17 mouse cellular contexts compared by ENCODE assay signal in the genomic region with DNA sequence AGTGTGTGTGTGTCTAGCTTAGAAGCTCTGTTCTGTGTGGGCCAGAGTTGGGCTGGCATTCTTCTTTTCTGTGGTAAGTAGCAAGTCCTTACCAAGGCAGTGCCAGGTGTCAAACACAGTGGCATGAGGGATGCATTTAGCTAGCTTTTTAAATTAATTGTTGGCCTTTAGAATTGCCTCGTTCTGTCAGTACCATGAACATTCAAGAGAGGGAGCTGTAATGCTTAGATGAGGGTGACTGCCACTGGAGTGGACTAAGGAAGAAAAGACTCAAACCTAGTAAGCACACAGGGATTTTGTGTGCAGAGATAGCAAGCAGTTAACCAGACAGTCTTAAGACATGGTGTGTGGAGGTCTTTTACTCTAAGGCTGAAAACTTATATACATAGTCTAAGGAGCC. TPM values are rescaled to one million over a fixed set of nuclear protein-coding genes. Genes with fewer than 3 reads are reported as not detected.
A peak's percentile ranks its signal among the peaks of the same experiment; 100 is the strongest.
DNase-seq lines count a peak whose midpoint lies in the region; ATAC-seq and TF ChIP-seq lines count a peak whose summit lies in the region.
"Had no signal": no experiment of that assay in that cellular context is flagged by ENCODE, and none has a peak within 500 bp of the region (broad histone marks: within the 10 kb centered on the region; RNA-seq: fewer than 3 reads in every experiment).

No protein-coding gene starts in this region.

- no peak for TF ChIP-seq EP300 in stomach, postnatal 0 days (optimal IDR thresholded peaks at IDR 0.05)

- H3K4me1 ChIP-seq in intestine, postnatal 0 days (replicated peaks; ENCODE audit: control insufficient read depth, insufficient read depth, low read length) = no peaks in the 10 kb centered on the region; the same call in 1 of the 2 replicates
- peaks cover 16% of the 10 kb centered on the region for H3K4me1 ChIP-seq in intestine, embryonic 16.5 days (ENCODE audit: control insufficient read depth, insufficient read depth, low read length)
- H3K4me1 ChIP-seq in midbrain, embryonic 13.5 days (replicated peaks) = peaks cover 64% of the 10 kb centered on the region
- peaks cover 3% of the 10 kb centered on the region; the same call in 1 of the 2 replicates for H3K4me1 ChIP-seq in midbrain, embryonic 11.5 days (ENCODE audit: control insufficient read depth, insufficient read depth, low read length)
- no peaks in the 10 kb centered on the region for H3K4me1 ChIP-seq in stomach, postnatal 0 days (replicated peaks; ENCODE audit: control insufficient read depth, insufficient read depth)

- peak; percentile 26 for DNase-seq in CD4-positive, CD25-positive, alpha-beta regulatory T cell, adult 2 months (ENCODE audit: low read depth, low spot score)
- DNase-seq in midbrain, embryonic 11.5 days (ENCODE audit: low spot score, missing footprints) = no peak
- no peak for DNase-seq in stomach, postnatal 0 days (ENCODE audit: low spot score)
- no peak for DNase-seq in Muller cell, postnatal 12 days (ENCODE audit: inconsistent ontology term)
- DNase-seq: forebrain, postnatal 0 days; right cerebral cortex, adult 18-20 months; spleen, adult 18-20 months; thymus, postnatal 25 days had no signal

- WGBS in intestine, postnatal 0 days = 71% methylated on average over 1 of the region's 1 CpGs
- WGBS in intestine, embryonic 16.5 days = 62% methylated on average over 1 of the region's 1 CpGs
- WGBS in midbrain, embryonic 13.5 days = 70% methylated on average over 1 of the region's 1 CpGs
- 75% methylated on average over 1 of the region's 1 CpGs for WGBS in midbrain, embryonic 11.5 days
- 63% methylated on average over 1 of the region's 1 CpGs for WGBS in stomach, postnatal 0 days

- no peak for ATAC-seq in CD4-positive, CD25-positive, alpha-beta regulatory T cell, adult 4 months
- no peak for ATAC-seq in intestine, postnatal 0 days
- no peak for ATAC-seq in intestine, embryonic 16.5 days
- no peak for ATAC-seq in midbrain, embryonic 13.5 days
- ATAC-seq in midbrain, embryonic 11.5 days (ENCODE audit: low FRiP score) = no peak
- no peak for ATAC-seq in stomach, postnatal 0 days (ENCODE audit: low FRiP score, low TSS enrichment)
- ATAC-seq: activated CD4-positive, CD25-positive, alpha-beta regulatory T cell, adult 4 months; forebrain, postnatal 0 days had no signal

- 0 out of 2 replicates have a peak, but pooled peaks cover 5% of the 10 kb centered on the region for H3K36me3 ChIP-seq in intestine, postnatal 0 days (ENCODE audit: control insufficient read depth, insufficient read depth)
- no peaks in the 10 kb centered on the region for H3K36me3 ChIP-seq in intestine, embryonic 16.5 days (ENCODE audit: control insufficient read depth, insufficient read depth, low read length)
- H3K36me3 ChIP-seq in midbrain, embryonic 13.5 days = peaks cover 14% of the 10 kb centered on the region
- no peaks in the 10 kb centered on the region for H3K36me3 ChIP-seq in midbrain, embryonic 11.5 days (ENCODE audit: control insufficient read depth, insufficient read depth, low read length)
- H3K36me3 ChIP-seq in stomach, postnatal 0 days (ENCODE audit: control insufficient read depth, insufficient read depth, low read length) = peaks cover 3% of the 10 kb centered on the region; the same call in 1 of the 2 replicates

- TF ChIP-seq CTCF in intestine, postnatal 0 days (IDR thresholded peaks at IDR 0.05; ENCODE audit: low read depth) = peak; percentile 58
- peak; percentile 59 for TF ChIP-seq CTCF in stomach, postnatal 0 days (IDR thresholded peaks at IDR 0.05; ENCODE audit: low read depth)

- H3K9ac ChIP-seq in intestine, postnatal 0 days (ENCODE audit: low read depth, low read length) = no peak overlapping the region
- no peak overlapping the region for H3K9ac ChIP-seq in intestine, embryonic 16.5 days (ENCODE audit: low read depth, low read length)
- 0 out of 2 replicates have a peak overlapping the region, but pooled peaks have one; percentile 16 for H3K9ac ChIP-seq in midbrain, embryonic 13.5 days (replicated peaks)
- no peak overlapping the region for H3K9ac ChIP-seq in midbrain, embryonic 11.5 days (ENCODE audit: low read length)
- H3K9ac ChIP-seq in stomach, postnatal 0 days (ENCODE audit: low read length) = no peak overlapping the region
- H3K9ac ChIP-seq: forebrain, postnatal 0 days; hindbrain, embryonic 13.5 days; limb, embryonic 12.5 days had no signal

- no peaks in the 10 kb centered on the region for H3K9me3 ChIP-seq in intestine, postnatal 0 days (ENCODE audit: control insufficient read depth)
- no peaks in the 10 kb centered on the region for H3K9me3 ChIP-seq in intestine, embryonic 16.5 days (ENCODE audit: control insufficient read depth, low read length)
- H3K9me3 ChIP-seq in midbrain, embryonic 13.5 days = no peaks in the 10 kb centered on the region
- no peaks in the 10 kb centered on the region for H3K9me3 ChIP-seq in midbrain, embryonic 11.5 days (ENCODE audit: control insufficient read depth, low read length)
- no peaks in the 10 kb centered on the region for H3K9me3 ChIP-seq in stomach, postnatal 0 days (ENCODE audit: control insufficient read depth, low read length)
- H3K9me3 ChIP-seq: embryonic facial prominence, embryonic 10.5 days; hindbrain, embryonic 13.5 days; limb, embryonic 12.5 days had no signal

- H3K27ac ChIP-seq in intestine, postnatal 0 days (ENCODE audit: low read depth, low read length) = no peak overlapping the region
- no peak overlapping the region for H3K27ac ChIP-seq in intestine, embryonic 16.5 days (ENCODE audit: low read length)
- no peak overlapping the region for H3K27ac ChIP-seq in midbrain, embryonic 13.5 days
- no peak overlapping the region for H3K27ac ChIP-seq in midbrain, embryonic 11.5 days (ENCODE audit: low read depth, low read length)
- no peak overlapping the region for H3K27ac ChIP-seq in stomach, postnatal 0 days (replicated peaks)
- H3K27ac ChIP-seq: embryonic facial prominence, embryonic 10.5 days; hindbrain, embryonic 13.5 days; limb, embryonic 12.5 days had no signal

- H3K4me2 ChIP-seq in intestine, postnatal 0 days (replicated peaks; ENCODE audit: low read depth) = no peak overlapping the region
- no peak overlapping the region for H3K4me2 ChIP-seq in intestine, embryonic 16.5 days (ENCODE audit: low read depth, low read length)
- no peak overlapping the region for H3K4me2 ChIP-seq in midbrain, embryonic 13.5 days (replicated peaks)
- H3K4me2 ChIP-seq in midbrain, embryonic 11.5 days = no peak overlapping the region
- H3K4me2 ChIP-seq in stomach, postnatal 0 days (replicated peaks; ENCODE audit: low read depth) = no peak overlapping the region
- H3K4me2 ChIP-seq: hindbrain, embryonic 13.5 days; limb, embryonic 12.5 days had no signal

- H3K27me3 ChIP-seq in intestine, postnatal 0 days (replicated peaks; ENCODE audit: control insufficient read depth, insufficient read depth, low read length) = no peaks in the 10 kb centered on the region
- H3K27me3 ChIP-seq in intestine, embryonic 16.5 days (replicated peaks; ENCODE audit: control insufficient read depth, insufficient read depth, low read length) = no peaks in the 10 kb centered on the region
- H3K27me3 ChIP-seq in midbrain, embryonic 13.5 days = no peaks in the 10 kb centered on the region
- H3K27me3 ChIP-seq in midbrain, embryonic 11.5 days (ENCODE audit: control insufficient read depth, insufficient read depth, low read length) = no peaks in the 10 kb centered on the region
- H3K27me3 ChIP-seq in stomach, postnatal 0 days (ENCODE audit: control insufficient read depth, insufficient read depth, low read length) = no peaks in the 10 kb centered on the region
- H3K27me3 ChIP-seq: hindbrain, embryonic 13.5 days; limb, embryonic 12.5 days had no signal

- no peak overlapping the region for H3K4me3 ChIP-seq in intestine, postnatal 0 days (ENCODE audit: low read depth, low read length)
- no peak overlapping the region for H3K4me3 ChIP-seq in intestine, embryonic 16.5 days (ENCODE audit: low read length)
- no peak overlapping the region for H3K4me3 ChIP-seq in midbrain, embryonic 13.5 days (replicated peaks)
- no peak overlapping the region for H3K4me3 ChIP-seq in midbrain, embryonic 11.5 days (ENCODE audit: low read depth, low read length)
- no peak overlapping the region for H3K4me3 ChIP-seq in stomach, postnatal 0 days (ENCODE audit: low read depth, low read length)
- H3K4me3 ChIP-seq: embryonic facial prominence, embryonic 10.5 days; erythroblast, embryonic 14.5 days; hindbrain, embryonic 13.5 days; limb, embryonic 12.5 days had no signal

RNA-seq across cellular contexts. Expression of a gene that starts 3.6 kb away (rescaled TPM):
- polyA plus RNA-seq in CD4-positive, CD25-positive, alpha-beta regulatory T cell, adult 4 months (2017; shearing (Covaris generic)) = 100 to 1,000 TPM in 1 of 2 experiments, 10 to 100 TPM in 1; 41.3 to 135 TPM
- 42.0 and 55.0 TPM in 2 replicates for polyA plus RNA-seq in intestine, postnatal 0 days (2015; fragmentation: Nextera tagmentation; extraction: Ambion mirVana)
- polyA plus RNA-seq in intestine, embryonic 16.5 days (2015; fragmentation: Nextera tagmentation; extraction: Ambion mirVana) = 33.9 and 39.0 TPM in 2 replicates
- 57.0 and 62.1 TPM in 2 replicates for polyA plus RNA-seq in midbrain, embryonic 13.5 days (2015; fragmentation: Nextera tagmentation; extraction: Ambion mirVana)
- 44.7 and 57.8 TPM in 2 replicates for polyA plus RNA-seq in midbrain, embryonic 11.5 days (2014; fragmentation: Nextera tagmentation; extraction: Ambion mirVana)
- polyA plus RNA-seq in stomach, postnatal 0 days (2015; fragmentation: Nextera tagmentation; extraction: Ambion mirVana) = 35.8 and 44.2 TPM in 2 replicates
